Mouse (Mus musculus): ENCODE measurements at regions not wholly inside any gene's neighbourhood (a gene's known extent, or its start where the extent isn't known, plus 50 kb on each side); places are given as distances from the start of the nearest gene placed in this dataset.

DNA sequence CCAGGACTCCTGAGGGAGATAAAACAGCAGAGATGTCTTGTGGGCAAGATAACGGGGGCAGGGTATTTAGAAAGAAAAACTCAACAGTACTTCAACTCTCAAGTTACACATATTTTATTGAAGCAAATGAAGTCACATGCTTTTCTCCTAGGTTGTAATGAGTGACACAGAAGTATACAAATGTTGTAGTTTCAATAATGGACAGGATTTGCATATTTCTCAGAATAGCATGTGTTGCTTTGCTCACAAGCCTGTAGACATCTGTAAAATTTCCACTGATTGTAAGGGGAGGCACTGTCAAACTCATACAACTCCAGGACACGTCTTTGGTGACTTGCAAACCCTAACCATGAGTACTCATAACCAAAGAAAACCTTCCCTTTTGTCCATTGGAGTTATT, 140.9 kb downstream of the Plk2 start:
- no peak for TF ChIP-seq MYOD1 (IDR thresholded peaks at IDR 0.05; ENCODE audit: control insufficient read depth in 1 of 3, insufficient read length in 2 of 3, low read depth in 2 of 3)
- no peak for TF ChIP-seq POLR2A (IDR thresholded peaks at IDR 0.05; ENCODE audit: insufficient read length, low read depth)
- TF ChIP-seq MYOG (IDR thresholded peaks at IDR 0.05; ENCODE audit: control insufficient read depth in 1 of 3, insufficient read depth in 1 of 3, insufficient read length in 2 of 3, low read depth in 2 of 3), result no peak
- TF ChIP-seq MAX (IDR thresholded peaks at IDR 0.05; ENCODE audit: low read depth), result no peak
- no peak for TF ChIP-seq E2F4 (IDR thresholded peaks at IDR 0.05; ENCODE audit: insufficient read depth)
- no peak for TF ChIP-seq USF1 (IDR thresholded peaks at IDR 0.05; ENCODE audit: low read depth)
- TF ChIP-seq CEBPB (IDR thresholded peaks at IDR 0.05; ENCODE audit: insufficient read depth, poor library complexity, severe bottlenecking), result no peak
- TF ChIP-seq TCF12 (IDR thresholded peaks at IDR 0.05; ENCODE audit: insufficient read depth, poor library complexity, severe bottlenecking), result no peak
- TF ChIP-seq SRF (IDR thresholded peaks at IDR 0.05; ENCODE audit: control insufficient read depth, insufficient read length, low read depth), result no peak
- TF ChIP-seq TCF3 (IDR thresholded peaks at IDR 0.05; ENCODE audit: insufficient read length, low read depth), result no peak

Data from myocyte (in vitro differentiated cells).